Mouse (Mus musculus) frontal cortex, postnatal 36 days (tissue): ENCODE measurements around the gene Ncoa6.
A peak's percentile ranks its signal among the peaks of the same experiment; 100 is the strongest.
"Not testable (repeated sequence)": the region's sequence is repeated elsewhere in the genome, so short reads cannot be mapped to it uniquely, and the experiment has no call there.

Source experiments
- DNase-seq, 2 experiments: peaks; one replicate each; pipeline ENCODE4 v3.0.0; 2022; ENCODE audit warnings: low spot score in 2 of 2

The Ncoa6 gene

GRCm38 (mm10) chr2:155473570-155474088, at the start of gene Ncoa6:
Ncoa6 (minus strand) TSS chr2:155473894.
- peak; percentile 46 to 49 for DNase-seq

- DNase-seq: no peak
Observed at GRCm38 (mm10) chr2:155518531-155519270, 45.0 kb upstream of the Ncoa6 start.

GRCm38 (mm10) chr2:155517455-155518423, 44.0 kb upstream of the Ncoa6 start, which contains the start of the genes Acss2 and Ggt7:
Acss2 (plus strand) TSS chr2:155517948.
Ggt7 (minus strand) TSS chr2:155518237.
- DNase-seq: peak; percentile 97 to 98

GRCm38 (mm10) chr2:155515941-155516340, 42.2 kb upstream of the Ncoa6 start:
- peak; percentile 63 to 81 for DNase-seq

GRCm38 (mm10) chr2:155514666-155515065, 41.0 kb upstream of the Ncoa6 start:
- DNase-seq: peak; percentile 87 to 89

GRCm38 (mm10) chr2:155513543-155513942, 39.8 kb upstream of the Ncoa6 start:
- peak in 1 of 2 experiments; percentile 65 for DNase-seq

GRCm38 (mm10) chr2:155512479-155512878, 38.8 kb upstream of the Ncoa6 start:
- peak in 1 of 2 experiments; percentile 42 for DNase-seq

GRCm38 (mm10) chr2:155507721-155508470, 34.2 kb upstream of the Ncoa6 start:
- peak in 1 of 2 experiments; percentile 70 for DNase-seq

- no peak for DNase-seq
Observed at GRCm38 (mm10) chr2:155505811-155506210, 32.1 kb upstream of the Ncoa6 start.

- DNase-seq: peak in 1 of 2 experiments; percentile 28
Observed at GRCm38 (mm10) chr2:155504440-155505355, 31.0 kb upstream of the Ncoa6 start.

- DNase-seq: peak in 1 of 2 experiments; percentile 42
Observed at GRCm38 (mm10) chr2:155502596-155502995, 28.9 kb upstream of the Ncoa6 start.

GRCm38 (mm10) chr2:155490998-155491397, 17.3 kb upstream of the Ncoa6 start:
- DNase-seq: no peak

GRCm38 (mm10) chr2:155482021-155482420, 8.3 kb upstream of the Ncoa6 start:
- DNase-seq: peak; percentile 46 to 54

GRCm38 (mm10) chr2:155472671-155473569, 774 bp downstream of the Ncoa6 start:
- peak; percentile 43 to 48 for DNase-seq

GRCm38 (mm10) chr2:155466861-155467260, 6.8 kb downstream of the Ncoa6 start:
- DNase-seq: no peak

GRCm38 (mm10) chr2:155453591-155453990, 20.1 kb downstream of the Ncoa6 start:
- DNase-seq: no peak

GRCm38 (mm10) chr2:155451256-155451655, 22.4 kb downstream of the Ncoa6 start:
- no peak for DNase-seq

- not testable (repeated sequence) for DNase-seq
Observed at GRCm38 (mm10) chr2:155447906-155448305, 25.8 kb downstream of the Ncoa6 start.

- DNase-seq: no peak
Observed at GRCm38 (mm10) chr2:155443446-155443845, 30.2 kb downstream of the Ncoa6 start.
